Mouse (Mus musculus): ENCODE results near the gene Polr3h. TPM values are rescaled to one million over a fixed set of nuclear protein-coding genes. Genes with fewer than 3 reads are reported as not detected.

The Polr3h gene
- polyA plus RNA-seq, 1 experiment from 2014 or later = 65.1 TPM

- H3K4me2 ChIP-seq (ENCODE audit: low read depth, low read length) = peak overlapping the region; percentile 94
- peak overlapping the region; percentile 79 for H3K4me3 ChIP-seq (ENCODE audit: low read length)
- WGBS = 0% methylated on average over 14 of the region's 14 CpGs
- H3K9me3 ChIP-seq (ENCODE audit: control insufficient read depth, low read length) = no peaks in the 10 kb centered on the region
- no peaks in the 10 kb centered on the region for H3K27me3 ChIP-seq (ENCODE audit: control insufficient read depth, insufficient read depth, low read depth, low read length)
- peaks cover 15% of the 10 kb centered on the region for H3K4me1 ChIP-seq (replicated peaks; ENCODE audit: control insufficient read depth, insufficient read depth, low read length)
- ATAC-seq (ENCODE audit: low read depth) = no peak
- H3K36me3 ChIP-seq (ENCODE audit: control insufficient read depth, insufficient read depth, low read length) = peaks cover 5% of the 10 kb centered on the region
- peak overlapping the region; percentile 99 for H3K27ac ChIP-seq (ENCODE audit: low read length)
- peak overlapping the region; percentile 93 for H3K9ac ChIP-seq (ENCODE audit: low read length)
Observed at GRCm38 (mm10) chr15:81856938-81857723, 68.9 kb downstream of the Polr3h start.

GRCm38 (mm10) chr15:81856030-81856790 is 69.8 kb downstream of the Polr3h start:
- peak overlapping the region; percentile 79 for H3K4me3 ChIP-seq (ENCODE audit: low read length)
- H3K27ac ChIP-seq (ENCODE audit: low read length) = peak overlapping the region; percentile 99
- no peaks in the 10 kb centered on the region for H3K27me3 ChIP-seq (ENCODE audit: control insufficient read depth, insufficient read depth, low read depth, low read length)
- ATAC-seq (ENCODE audit: low read depth) = peak; percentile 84
- H3K9ac ChIP-seq (ENCODE audit: low read length) = peak overlapping the region; percentile 93
- no peaks in the 10 kb centered on the region for H3K9me3 ChIP-seq (ENCODE audit: control insufficient read depth, low read length)
- peaks cover 13% of the 10 kb centered on the region for H3K36me3 ChIP-seq (ENCODE audit: control insufficient read depth, insufficient read depth, low read length)
- peaks cover 15% of the 10 kb centered on the region for H3K4me1 ChIP-seq (replicated peaks; ENCODE audit: control insufficient read depth, insufficient read depth, low read length)
- under 1% methylated on average over 28 of the region's 28 CpGs for WGBS
- peak overlapping the region; percentile 94 for H3K4me2 ChIP-seq (ENCODE audit: low read depth, low read length)

- H3K36me3 ChIP-seq (ENCODE audit: control insufficient read depth, insufficient read depth, low read length) = peaks cover 28% of the 10 kb centered on the region
- ATAC-seq (ENCODE audit: low read depth) = no peak
- H3K4me2 ChIP-seq (ENCODE audit: low read depth, low read length) = no peak overlapping the region
- H3K4me3 ChIP-seq (ENCODE audit: low read length) = no peak overlapping the region
- no peaks in the 10 kb centered on the region for H3K9me3 ChIP-seq (ENCODE audit: control insufficient read depth, low read length)
- WGBS = 80% methylated on average over 7 of the region's 7 CpGs
- no peaks in the 10 kb centered on the region for H3K27me3 ChIP-seq (ENCODE audit: control insufficient read depth, insufficient read depth, low read depth, low read length)
- H3K4me1 ChIP-seq (replicated peaks; ENCODE audit: control insufficient read depth, insufficient read depth, low read length) = peaks cover 10% of the 10 kb centered on the region
- H3K9ac ChIP-seq (ENCODE audit: low read length) = no peak overlapping the region
- H3K27ac ChIP-seq (ENCODE audit: low read length) = no peak overlapping the region
Observed at GRCm38 (mm10) chr15:81853081-81853480, 73.0 kb downstream of the Polr3h start.

GRCm38 (mm10) chr15:81852411-81853000 is 73.5 kb downstream of the Polr3h start:
- no peak overlapping the region for H3K27ac ChIP-seq (ENCODE audit: low read length)
- no peak overlapping the region for H3K4me3 ChIP-seq (ENCODE audit: low read length)
- H3K9me3 ChIP-seq (ENCODE audit: control insufficient read depth, low read length) = no peaks in the 10 kb centered on the region
- peaks cover 10% of the 10 kb centered on the region for H3K4me1 ChIP-seq (replicated peaks; ENCODE audit: control insufficient read depth, insufficient read depth, low read length)
- peaks cover 32% of the 10 kb centered on the region for H3K36me3 ChIP-seq (ENCODE audit: control insufficient read depth, insufficient read depth, low read length)
- H3K27me3 ChIP-seq (ENCODE audit: control insufficient read depth, insufficient read depth, low read depth, low read length) = no peaks in the 10 kb centered on the region
- no peak for ATAC-seq (ENCODE audit: low read depth)
- no peak overlapping the region for H3K4me2 ChIP-seq (ENCODE audit: low read depth, low read length)
- no peak overlapping the region for H3K9ac ChIP-seq (ENCODE audit: low read length)
- WGBS = 70% methylated on average over 9 of the region's 9 CpGs

- no peaks in the 10 kb centered on the region for H3K9me3 ChIP-seq (ENCODE audit: control insufficient read depth, low read length)
- peaks cover 10% of the 10 kb centered on the region for H3K4me1 ChIP-seq (replicated peaks; ENCODE audit: control insufficient read depth, insufficient read depth, low read length)
- H3K27me3 ChIP-seq (ENCODE audit: control insufficient read depth, insufficient read depth, low read depth, low read length) = no peaks in the 10 kb centered on the region
- H3K36me3 ChIP-seq (ENCODE audit: control insufficient read depth, insufficient read depth, low read length) = peaks cover 32% of the 10 kb centered on the region
- ATAC-seq (ENCODE audit: low read depth) = no peak
- WGBS = 90% methylated on average over 15 of the region's 15 CpGs
- no peak overlapping the region for H3K9ac ChIP-seq (ENCODE audit: low read length)
- no peak overlapping the region for H3K4me3 ChIP-seq (ENCODE audit: low read length)
- no peak overlapping the region for H3K4me2 ChIP-seq (ENCODE audit: low read depth, low read length)
- no peak overlapping the region for H3K27ac ChIP-seq (ENCODE audit: low read length)
Observed at GRCm38 (mm10) chr15:81851375-81851774, 74.7 kb downstream of the Polr3h start.

- Histone ChIP-seq H3K36me3 (ENCODE audit: control insufficient read depth, insufficient read depth, low read length) (peaks cover 32% of the 10 kb centered on the region), H3K4me3 (ENCODE audit: low read length) (no peak overlapping the region), H3K4me1 (replicated peaks; ENCODE audit: control insufficient read depth, insufficient read depth, low read length) (peaks cover 7% of the 10 kb centered on the region), H3K4me2 (ENCODE audit: low read depth, low read length) (no peak overlapping the region), H3K27me3 (ENCODE audit: control insufficient read depth, insufficient read depth, low read depth, low read length) (no peaks in the 10 kb centered on the region), H3K27ac (ENCODE audit: low read length) (no peak overlapping the region), H3K9ac (ENCODE audit: low read length) (no peak overlapping the region), H3K9me3 (ENCODE audit: control insufficient read depth, low read length) (no peaks in the 10 kb centered on the region)
- ATAC-seq (ENCODE audit: low read depth) = no peak
- WGBS = 79% methylated on average over 14 of the region's 14 CpGs
Observed at GRCm38 (mm10) chr15:81850718-81851117, 75.3 kb downstream of the Polr3h start.

GRCm38 (mm10) chr15:81849104-81849503 is 76.9 kb downstream of the Polr3h start:
- 80% methylated on average over 9 of the region's 9 CpGs for WGBS
- no peak overlapping the region for H3K4me2 ChIP-seq (ENCODE audit: low read depth, low read length)

GRCm38 (mm10) chr15:81848301-81848700 is 77.7 kb downstream of the Polr3h start:
- peaks cover 27% of the 10 kb centered on the region for H3K36me3 ChIP-seq (ENCODE audit: control insufficient read depth, insufficient read depth, low read length)
- 29% methylated on average over 7 of the region's 7 CpGs for WGBS
- H3K4me2 ChIP-seq (ENCODE audit: low read depth, low read length) = no peak overlapping the region

More at GRCm38 (mm10) chr15:81849104-81849503, 76.9 kb downstream of the Polr3h start:
- Histone ChIP-seq H3K27ac (ENCODE audit: low read length) (no peak overlapping the region), H3K9ac (ENCODE audit: low read length) (no peak overlapping the region), H3K9me3 (ENCODE audit: control insufficient read depth, low read length) (no peaks in the 10 kb centered on the region), H3K4me1 (replicated peaks; ENCODE audit: control insufficient read depth, insufficient read depth, low read length) (no peaks in the 10 kb centered on the region), H3K36me3 (ENCODE audit: control insufficient read depth, insufficient read depth, low read length) (peaks cover 32% of the 10 kb centered on the region), H3K4me3 (ENCODE audit: low read length) (no peak overlapping the region), H3K27me3 (ENCODE audit: control insufficient read depth, insufficient read depth, low read depth, low read length) (no peaks in the 10 kb centered on the region)
- ATAC-seq (ENCODE audit: low read depth) = no peak

GRCm38 (mm10) chr15:81847861-81848260 is 78.2 kb downstream of the Polr3h start:
- ATAC-seq (ENCODE audit: low read depth) = no peak
- no peak overlapping the region for H3K9ac ChIP-seq (ENCODE audit: low read length)
- WGBS = 83% methylated on average over 5 of the region's 5 CpGs
- H3K4me3 ChIP-seq (ENCODE audit: low read length) = no peak overlapping the region
- H3K36me3 ChIP-seq (ENCODE audit: control insufficient read depth, insufficient read depth, low read length) = peaks cover 27% of the 10 kb centered on the region
- no peaks in the 10 kb centered on the region for H3K9me3 ChIP-seq (ENCODE audit: control insufficient read depth, low read length)
- no peak overlapping the region for H3K4me2 ChIP-seq (ENCODE audit: low read depth, low read length)
- H3K27ac ChIP-seq (ENCODE audit: low read length) = no peak overlapping the region
- no peaks in the 10 kb centered on the region for H3K4me1 ChIP-seq (replicated peaks; ENCODE audit: control insufficient read depth, insufficient read depth, low read length)
- no peaks in the 10 kb centered on the region for H3K27me3 ChIP-seq (ENCODE audit: control insufficient read depth, insufficient read depth, low read depth, low read length)

More at GRCm38 (mm10) chr15:81848301-81848700, 77.7 kb downstream of the Polr3h start:
- Histone ChIP-seq H3K27ac (ENCODE audit: low read length) (no peak overlapping the region), H3K9ac (ENCODE audit: low read length) (no peak overlapping the region), H3K27me3 (ENCODE audit: control insufficient read depth, insufficient read depth, low read depth, low read length) (no peaks in the 10 kb centered on the region), H3K4me3 (ENCODE audit: low read length) (no peak overlapping the region), H3K4me1 (replicated peaks; ENCODE audit: control insufficient read depth, insufficient read depth, low read length) (no peaks in the 10 kb centered on the region), H3K9me3 (ENCODE audit: control insufficient read depth, low read length) (no peaks in the 10 kb centered on the region)
- ATAC-seq (ENCODE audit: low read depth) = peak; percentile 41; the same call in 1 of the 2 replicates

Measured in lung, embryonic 16.5 days (tissue).